Mouse (Mus musculus): ENCODE measurements around the gene Tmem258. TPM values are rescaled to one million over a fixed set of nuclear protein-coding genes. Genes with fewer than 3 reads are reported as not detected.

The Tmem258 gene
- total RNA-seq, 2 experiments from 2014 or later = 78.7 to 80.1 TPM

DNA sequence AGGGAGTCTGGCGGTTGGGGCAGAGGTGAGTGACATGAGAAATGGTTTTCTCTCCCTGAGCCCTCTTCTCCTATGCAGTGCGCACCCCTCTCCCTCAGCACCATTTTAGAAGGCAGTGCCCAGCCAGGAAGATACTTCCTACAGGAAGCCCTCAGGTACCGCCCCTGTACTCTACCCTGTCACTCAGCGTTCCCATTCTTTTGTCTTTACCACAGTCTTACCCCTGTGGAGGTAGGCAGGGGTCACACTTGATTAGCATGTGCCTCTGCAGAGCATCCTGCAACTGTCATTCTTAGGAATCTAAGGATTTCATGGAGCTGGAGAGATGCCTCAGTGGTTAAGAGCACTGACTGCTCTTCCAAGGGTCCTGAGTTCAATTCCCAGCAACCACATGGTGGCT lies 19.7 kb downstream of the Tmem258 start:
- DNase-seq = no peak

DNA sequence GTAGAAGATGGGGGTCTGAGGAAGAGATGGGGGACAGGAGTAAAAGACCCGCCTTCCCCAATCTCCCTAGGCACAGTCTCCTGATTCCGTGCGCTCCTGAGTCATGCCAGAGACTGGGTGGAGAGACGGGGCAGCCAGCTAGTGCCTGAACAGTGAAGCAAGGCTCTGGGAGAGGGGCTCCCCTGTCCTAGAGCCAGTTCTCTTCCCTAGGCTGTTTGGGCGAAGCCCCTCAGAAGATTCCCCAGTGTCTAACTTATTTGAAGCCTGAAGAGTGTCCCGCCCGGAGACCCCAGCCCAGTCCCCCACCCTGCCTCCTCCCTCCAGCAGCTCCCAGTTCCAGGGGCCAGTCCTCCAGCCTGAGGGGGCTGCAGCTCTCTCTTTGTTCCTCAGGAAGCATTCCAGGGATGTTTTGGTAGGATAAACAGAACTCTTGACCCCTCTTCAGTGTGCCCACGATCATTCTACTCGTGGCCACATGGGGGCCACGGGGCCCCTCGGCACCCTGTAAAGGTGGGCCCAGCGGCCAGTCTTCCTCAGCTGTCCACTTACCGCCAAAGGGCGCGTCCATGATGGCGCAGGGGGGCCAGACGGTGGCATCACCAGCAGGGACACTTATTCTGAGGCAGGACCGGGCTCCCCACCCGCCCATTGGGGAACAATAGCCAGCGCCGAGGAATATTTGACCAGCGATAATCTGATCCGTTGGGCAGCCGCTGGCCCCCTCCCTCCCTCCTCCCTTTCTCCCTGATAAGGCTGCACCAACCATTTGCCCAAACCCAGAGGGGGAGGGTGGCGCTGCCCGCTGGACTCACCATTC lies 21.0 kb downstream of the Tmem258 start:
- no peak for DNase-seq

DNA sequence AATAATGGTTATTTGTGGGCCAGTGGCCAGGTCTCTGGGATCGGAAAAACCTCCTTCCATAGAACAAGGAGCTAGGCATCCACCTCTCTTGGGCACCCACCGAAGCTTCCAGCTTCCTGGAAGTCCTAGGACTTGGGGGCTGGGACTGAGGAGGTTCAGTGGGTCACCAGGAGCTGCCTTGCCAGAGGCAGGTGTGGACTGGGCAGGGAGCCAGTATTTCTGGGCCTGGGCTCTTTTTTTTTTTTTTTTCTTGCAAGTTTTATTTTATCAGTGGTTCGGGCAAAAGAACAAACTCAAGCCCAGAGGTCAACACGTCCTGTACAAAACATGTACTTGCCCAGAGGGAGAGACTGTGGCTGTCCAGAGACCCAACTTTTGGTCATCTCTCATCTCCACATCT lies 22.0 kb downstream of the Tmem258 start:
- DNase-seq = no peak

DNA sequence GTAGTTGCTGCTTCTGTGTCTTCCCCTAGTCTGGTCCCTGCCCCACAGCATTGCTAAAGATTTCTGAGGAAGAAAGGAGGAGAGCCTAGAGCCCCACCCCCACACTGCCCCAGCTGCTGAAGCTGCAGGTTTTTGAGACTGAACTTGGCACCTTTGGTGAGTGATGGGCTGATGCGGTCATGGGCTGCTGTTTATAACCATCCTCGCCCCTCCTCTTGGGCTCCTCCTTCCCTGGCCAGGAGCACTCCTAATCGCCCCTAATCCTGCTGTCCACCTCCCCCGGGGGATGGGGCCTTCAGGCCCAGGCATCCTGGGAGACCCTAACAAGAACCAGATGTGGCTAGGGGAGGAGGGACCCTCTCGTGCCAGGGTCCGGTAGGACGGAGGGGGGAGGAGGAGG lies 27.2 kb downstream of the Tmem258 start:
- no peak for DNase-seq

DNA sequence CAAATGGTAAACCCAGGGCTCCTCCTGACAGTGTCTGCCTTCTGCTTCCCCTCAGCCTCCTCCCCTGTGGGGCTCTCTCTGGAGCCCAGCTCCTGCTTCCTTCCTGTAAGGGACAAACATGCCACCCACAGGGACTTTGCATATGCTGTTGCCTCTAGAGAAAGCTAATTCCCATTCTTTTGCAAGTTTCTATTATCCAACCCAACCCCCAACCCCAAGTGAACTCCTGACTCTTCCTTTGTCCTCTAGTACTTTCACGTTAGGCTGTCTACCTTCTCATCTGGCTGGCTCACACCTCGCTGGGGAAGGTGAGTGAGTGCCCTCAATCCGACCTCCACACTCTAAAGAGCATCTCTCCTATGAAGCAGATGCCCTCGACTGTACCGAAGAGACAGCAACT lies 28.1 kb downstream of the Tmem258 start:
- DNase-seq = no peak

DNA sequence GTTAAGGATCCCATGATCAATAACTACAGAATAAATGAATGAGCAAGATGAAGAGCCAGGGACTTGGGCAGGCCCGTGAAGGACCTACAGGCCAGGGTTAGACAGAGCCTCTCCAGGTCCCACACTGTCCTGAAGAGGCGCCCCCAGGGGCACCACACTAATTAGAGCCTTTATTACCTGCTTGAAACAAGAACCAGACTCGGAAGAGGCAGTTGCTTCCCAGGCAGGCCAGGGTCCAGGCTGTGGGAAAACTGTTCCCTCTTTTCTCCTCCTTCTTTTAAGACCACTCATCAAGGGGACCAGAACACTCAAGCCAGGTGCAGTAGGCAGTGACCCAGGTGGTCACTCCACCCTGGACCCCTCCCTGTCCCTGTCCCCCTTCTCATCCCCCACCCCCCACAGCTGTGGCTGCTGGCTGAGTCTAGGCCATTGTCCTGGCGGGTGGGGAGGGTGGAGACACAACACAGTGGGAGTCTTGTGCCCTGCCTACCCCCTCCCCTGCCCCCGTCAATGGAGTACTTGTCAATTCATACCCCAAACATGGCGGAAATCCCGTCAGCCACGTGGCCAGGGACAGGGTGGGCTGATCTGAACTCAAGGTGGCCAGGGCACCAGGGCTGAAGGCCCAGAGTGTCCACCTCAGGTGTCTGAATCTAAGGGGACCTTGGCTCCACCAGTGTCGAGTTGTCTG lies 28.7 kb downstream of the Tmem258 start:
- DNase-seq = peak in 1 of 2 experiments; percentile 34

DNA sequence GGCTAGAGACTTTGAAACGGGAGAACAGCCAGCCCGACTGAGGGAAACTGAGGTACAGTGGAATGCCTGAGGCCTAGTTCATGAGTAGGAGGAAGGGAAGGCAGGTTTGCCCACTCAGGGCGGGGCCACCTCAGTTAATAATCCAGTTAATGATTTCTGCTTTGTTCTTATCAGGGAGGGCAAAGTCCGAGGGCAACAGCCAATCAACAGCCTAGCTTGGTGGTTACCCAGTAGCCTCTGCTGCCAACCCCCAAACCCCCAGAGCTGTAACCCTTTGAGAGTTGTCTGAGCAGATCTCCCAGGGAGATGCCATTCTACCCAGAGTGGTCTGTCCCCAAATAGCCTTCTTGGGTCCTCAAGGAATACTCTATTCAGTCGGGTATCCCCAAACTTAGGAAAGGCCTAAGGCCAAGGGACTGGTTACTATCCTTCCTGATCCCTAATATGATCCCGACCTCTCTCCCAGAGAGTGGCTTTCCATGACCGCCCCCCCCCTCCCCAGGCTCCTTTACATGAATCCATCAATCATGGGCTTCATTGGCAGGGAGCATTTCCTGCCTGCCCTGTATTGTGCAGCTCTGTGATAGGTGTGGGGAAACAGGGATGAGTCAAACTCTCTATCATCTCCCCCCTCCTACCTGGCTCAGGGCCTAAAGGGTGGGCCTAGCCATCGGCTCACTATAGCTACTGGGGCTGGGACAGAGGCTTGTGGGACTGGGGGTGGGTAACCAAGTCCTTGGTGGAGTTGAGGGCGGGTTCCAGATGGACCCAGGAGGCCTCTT lies 32.2 kb downstream of the Tmem258 start:
- no peak for DNase-seq

DNA sequence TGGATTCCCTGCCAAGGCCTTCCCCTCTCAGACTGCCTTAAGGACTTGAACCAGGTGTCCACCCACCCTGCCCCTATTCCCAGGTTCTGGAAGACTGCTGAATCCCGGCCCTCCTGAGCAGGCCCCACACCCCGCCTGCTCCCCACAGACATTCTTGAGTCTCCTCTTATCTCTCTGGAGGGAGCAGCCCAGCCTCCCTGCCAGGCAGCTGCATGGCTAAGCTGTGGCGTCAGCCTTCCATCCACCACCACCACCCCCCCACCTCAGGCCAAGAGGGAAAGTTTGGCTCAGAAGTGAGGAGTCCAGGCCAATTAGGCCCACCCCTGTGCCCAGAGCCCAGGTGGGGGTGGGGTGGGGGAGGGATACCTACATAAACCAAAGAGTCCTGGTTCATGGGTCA lies 34.7 kb downstream of the Tmem258 start:
- DNase-seq = no peak

DNA sequence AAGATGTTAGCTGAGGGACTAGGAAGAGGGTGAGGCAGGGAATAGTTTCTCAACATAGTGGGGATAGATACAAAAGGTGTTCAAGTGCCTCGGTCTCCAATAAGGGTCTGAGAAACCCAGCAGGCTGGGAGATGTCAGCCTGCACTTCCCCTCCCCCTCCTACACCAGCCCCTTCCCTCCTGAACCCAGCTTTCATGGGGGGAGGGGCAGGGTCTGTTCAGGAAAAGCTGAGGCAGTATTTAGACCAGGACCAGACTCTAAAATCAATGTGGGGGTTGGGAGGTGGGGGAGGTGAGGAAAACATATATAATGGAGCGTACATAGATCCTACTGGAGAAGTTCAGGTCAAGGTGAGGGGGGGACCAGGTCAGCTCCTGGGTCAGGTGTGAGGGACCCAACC lies 35.6 kb downstream of the Tmem258 start:
- DNase-seq = no peak

DNA sequence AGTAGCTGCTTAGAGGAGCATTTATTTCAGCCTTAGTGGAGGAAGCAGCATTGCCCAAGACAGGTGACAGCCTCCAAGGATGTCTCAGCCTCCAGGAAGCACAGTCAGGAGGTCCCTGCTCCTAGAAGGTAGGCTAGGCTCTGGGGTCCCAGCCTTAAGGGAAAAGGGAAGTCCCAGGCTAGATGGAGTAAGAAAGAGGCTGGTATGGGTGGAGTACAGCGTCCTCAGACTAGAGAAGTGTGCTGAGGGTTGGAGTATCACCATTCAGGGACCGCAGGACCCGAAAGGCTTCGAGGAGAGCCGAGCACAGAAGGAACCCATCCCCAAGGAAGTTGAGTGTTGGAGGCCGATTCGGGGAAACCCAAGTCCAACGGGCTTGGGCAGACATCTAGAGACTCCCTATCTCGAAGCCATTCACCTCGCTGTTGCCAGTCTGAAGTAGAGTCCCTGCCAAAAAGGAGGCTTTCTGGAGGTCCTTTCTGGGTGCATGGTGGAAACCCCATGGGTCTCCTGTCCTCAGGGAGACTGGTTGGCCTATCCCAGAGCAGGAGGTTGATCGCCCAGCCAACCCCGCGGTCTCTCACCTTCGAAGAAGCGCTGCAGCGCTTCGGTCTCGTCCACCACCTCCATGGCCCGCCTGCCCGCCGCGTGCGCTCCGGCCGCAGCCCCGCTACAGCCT lies 36.3 kb downstream of the Tmem258 start:
- DNase-seq = no peak

DNA sequence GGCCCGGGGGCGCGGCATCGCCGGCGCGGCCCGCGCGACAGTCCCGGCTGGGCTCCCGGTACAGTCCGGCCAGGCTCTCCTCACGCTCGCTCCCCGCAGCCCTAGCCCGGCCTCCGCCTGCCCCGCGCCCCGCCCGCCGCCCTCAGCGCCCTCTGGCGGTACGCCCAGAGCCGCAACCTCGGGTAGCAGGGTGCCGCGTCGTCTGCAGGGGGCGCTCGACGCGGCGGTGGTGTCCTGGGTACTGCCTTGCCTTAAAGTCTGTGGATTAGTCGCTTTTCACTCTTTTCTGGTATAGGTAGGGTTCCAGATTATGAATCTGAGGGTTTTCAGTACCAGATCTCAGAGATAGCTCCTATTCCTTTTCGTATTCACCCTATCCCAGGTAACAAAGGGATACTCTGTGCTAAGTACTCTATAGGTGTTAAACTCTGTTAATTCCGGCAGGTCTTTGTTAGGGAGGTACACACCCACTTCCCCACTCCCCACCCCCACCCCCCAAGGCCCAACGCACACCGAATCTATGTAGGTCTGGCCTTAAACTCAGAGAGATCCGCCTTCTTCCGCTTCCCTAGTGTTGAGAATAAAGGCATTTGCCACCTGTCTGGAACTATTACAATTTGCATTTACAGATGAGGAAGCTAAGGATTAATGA lies 37.0 kb downstream of the Tmem258 start, which contains the start of gene Myrf:
Gene Myrf (minus strand): TSS at position 95 of the 652 bp plus-strand sequence.
- DNase-seq = peak; percentile 72 to 78

DNA sequence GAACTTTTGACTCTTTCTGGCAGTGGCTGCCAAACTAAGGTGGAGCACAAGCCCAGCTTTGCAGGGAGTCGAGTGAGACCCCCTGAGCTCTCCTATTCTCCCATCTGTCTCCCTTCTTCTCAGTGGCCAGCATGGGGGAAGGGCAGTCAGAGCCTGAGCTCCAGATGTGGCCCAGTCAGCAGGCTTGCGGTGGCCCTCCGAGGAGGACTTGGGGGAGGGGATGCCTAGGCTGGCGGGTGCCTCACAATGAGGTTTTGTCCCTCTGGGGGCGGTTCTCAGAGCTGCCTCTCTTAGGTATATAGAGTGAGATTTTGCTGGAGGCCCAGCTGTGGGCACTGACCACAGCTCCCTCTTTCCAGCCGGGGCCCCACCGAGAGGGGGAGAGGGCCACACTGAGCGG lies 39.1 kb downstream of the Tmem258 start:
- DNase-seq = peak; percentile 30 to 51

DNA sequence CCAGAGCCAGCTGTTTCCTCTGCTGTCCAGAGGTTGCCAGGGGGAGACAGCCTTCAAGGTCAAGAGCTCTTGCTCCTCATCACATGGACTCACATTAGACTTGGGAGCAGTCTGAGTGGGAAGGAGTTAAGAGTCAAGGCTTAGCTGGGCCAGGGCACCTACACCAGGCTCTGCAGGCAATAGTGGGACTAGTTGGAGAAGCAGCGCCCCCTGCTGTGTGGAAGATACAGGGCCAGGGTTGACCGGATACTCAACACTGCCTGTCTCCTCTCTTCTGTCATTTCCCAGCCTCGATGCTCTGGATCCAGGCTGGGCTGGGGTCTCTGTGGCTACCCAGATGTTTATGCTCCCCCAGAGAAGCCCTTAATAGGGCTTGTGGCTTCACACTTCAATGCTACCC lies 40.4 kb downstream of the Tmem258 start:
- DNase-seq = peak in 1 of 2 experiments; percentile 57

DNA sequence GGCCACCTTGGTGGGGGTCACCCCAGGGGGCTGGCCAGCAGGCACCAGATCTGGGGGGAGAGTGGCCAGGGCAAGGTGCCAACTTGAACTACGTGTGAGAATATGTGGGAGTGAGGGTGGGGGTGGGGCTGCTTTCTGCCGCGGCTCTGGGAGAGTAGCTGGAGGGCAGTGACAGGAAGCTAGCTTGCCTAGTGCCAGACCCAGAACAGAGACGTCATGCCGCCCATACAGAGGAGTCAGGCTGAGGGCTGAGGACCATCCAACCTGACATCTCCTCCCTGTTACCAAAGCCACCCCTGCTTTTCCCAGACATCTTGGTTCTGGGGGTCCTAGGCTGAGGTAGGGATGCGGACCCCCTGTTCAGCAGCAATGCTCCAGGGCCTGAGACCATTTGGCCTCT lies 43.4 kb downstream of the Tmem258 start:
- DNase-seq = no peak

DNA sequence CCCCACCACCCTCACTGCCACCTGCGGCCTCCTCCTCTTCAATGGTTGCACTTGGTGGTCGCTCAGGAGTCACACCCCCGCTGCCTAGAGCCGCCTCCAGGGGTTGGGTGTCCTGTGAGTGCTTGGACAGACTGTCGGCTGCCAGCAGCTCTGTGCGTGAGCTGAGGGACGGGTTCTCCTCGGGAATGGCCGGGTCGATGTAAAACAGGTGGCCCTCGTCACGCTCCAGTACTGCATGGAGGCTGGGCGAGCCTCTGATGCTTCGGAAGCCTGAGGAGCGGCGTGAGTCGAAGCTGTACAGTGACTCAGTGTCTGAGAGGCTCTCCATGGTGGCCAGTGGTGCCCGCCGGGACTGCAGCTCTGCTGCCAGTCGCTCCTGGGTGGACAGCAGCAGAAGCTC lies 44.3 kb downstream of the Tmem258 start:
- no peak for DNase-seq

Small RNAs within 50 kb of the gene (microRNA-seq; reads per million reads assigned to microRNA genes)
- 0.60 to 1.5 reads per million in 2 experiments for gene Mir6993

Other genes starting within 250 kb of the Tmem258 start
- 1,000 to 10,000 TPM; 2,856 to 3,180 TPM for gene Fth1, start 223.4 kb upstream of the Tmem258 start, total RNA-seq (2021)
- gene Best1, start 202.4 kb upstream of the Tmem258 start, total RNA-seq (2021) = under 1 TPM; 0.52 to 0.58 TPM
- gene Rab3il1, start 202.3 kb upstream of the Tmem258 start, total RNA-seq (2021) = 10 to 100 TPM in 1 of 2 experiments, 1 to 10 TPM in 1; 8.9 to 10.4 TPM
- 10 to 100 TPM; 24.3 to 24.5 TPM for gene Fads3, start 162.4 kb upstream of the Tmem258 start, total RNA-seq (2021)
- 100 to 1,000 TPM; 151 to 155 TPM for gene Fads2, start 102.3 kb upstream of the Tmem258 start, total RNA-seq (2021)
- gene Fads1, start 21.1 kb upstream of the Tmem258 start, total RNA-seq (2021) = 100 to 1,000 TPM; 180 to 187 TPM
- 10 to 100 TPM in 1 of 2 experiments, 1 to 10 TPM in 1; 8.8 to 10.1 TPM for gene Fen1, start 155 bp downstream of the Tmem258 start, total RNA-seq (2021)
- gene Myrf, start 36.7 kb downstream of the Tmem258 start, total RNA-seq (2021) = 10 to 100 TPM; 27.5 to 30.5 TPM
- gene Dagla, start 100.9 kb downstream of the Tmem258 start, total RNA-seq (2021) = 100 to 1,000 TPM; 122 to 123 TPM
- 100 to 1,000 TPM; 301 to 303 TPM for gene Syt7, start 185.1 kb downstream of the Tmem258 start, total RNA-seq (2021)